Mouse (Mus musculus) lung, postnatal 0 days (tissue): ENCODE measurements around the gene Mmd. TPM values are rescaled to one million over a fixed set of nuclear protein-coding genes. Genes with fewer than 3 reads are reported as not detected.

ENCODE experiments used
- ATAC-seq: fragments of 200-750 bp; cut with Nextera tagmentation; 2 replicates; pipeline ENCODE4 v1.8.0; 2017; ENCODE audit warnings: moderate library complexity
- DNase-seq: peaks from one replicate; pipeline ENCODE4 v3.0.0-alpha.2; 2016; ENCODE audit warnings: low spot score
- H3K27ac ChIP-seq: fragments of 300-500 bp; sonication (generic); 2 replicates; pipeline ENCODE4 v1.5.1; 2014; ENCODE audit warnings: antibody characterized with exemption, mild to moderate bottlenecking, low read length, mixed read lengths
- H3K27me3 ChIP-seq: fragments of 300-500 bp; sonication (generic); replicated peaks from 2 replicates; pipeline ENCODE4 v1.6.1; 2014; ENCODE audit warnings: low read length, mixed read lengths; ENCODE audit not compliant: insufficient read depth
- H3K36me3 ChIP-seq: fragments of 300-500 bp; sonication (generic); 2 replicates; pipeline ENCODE4 v1.6.1; 2014; ENCODE audit warnings: low read length, mixed read lengths; ENCODE audit not compliant: insufficient read depth
- H3K4me1 ChIP-seq: fragments of 300-500 bp; sonication (generic); 2 replicates; pipeline ENCODE4 v1.6.1; 2014; ENCODE audit warnings: antibody characterized with exemption, low read depth, low read length, mixed read lengths; ENCODE audit not compliant: insufficient read depth
- H3K4me2 ChIP-seq: fragments of 300-500 bp; sonication (generic); replicated peaks from 2 replicates; pipeline ENCODE4 v1.6.1; 2014; ENCODE audit warnings: low read depth, mild to moderate bottlenecking, low read length, moderate library complexity, mixed read lengths
- H3K4me3 ChIP-seq: fragments of 300-500 bp; sonication (generic); 2 replicates; pipeline ENCODE4 v1.5.1; 2014; ENCODE audit warnings: low read depth, low read length
- H3K9ac ChIP-seq: fragments of 300-500 bp; sonication (generic); replicated peaks from 2 replicates; pipeline ENCODE4 v1.6.1; 2014; ENCODE audit warnings: low read depth, mild to moderate bottlenecking
- H3K9me3 ChIP-seq: fragments of 300-500 bp; sonication (generic); 2 replicates; pipeline ENCODE4 v1.6.1; 2016; ENCODE audit warnings: low read length, mixed read lengths
- CTCF ChIP-seq: IDR thresholded peaks from 2 replicates; pipeline ENCODE4 v1.5.1; 2016; ENCODE audit warnings: antibody characterized with exemption, mild to moderate bottlenecking
- EP300 ChIP-seq: IDR thresholded peaks from 2 replicates; pipeline ENCODE4 v1.6.1; 2016; ENCODE audit warnings: antibody characterized with exemption, mild to moderate bottlenecking, control low read depth
- WGBS: fragments of 180-500 bp; shearing (Covaris S2); extraction: QIAGEN DNeasy Blood & Tissue Kit; methylation state at CpG from one replicate; pipeline ENCODE4 v1.1.7; 2014; 5-methylcytosine and 5-hydroxymethylcytosine counted together
- polyA plus RNA-seq: library from polyadenylated mRNA; unstranded; fragments of >200 nt; fragmentation: Nextera tagmentation; extraction: Ambion mirVana; gene quantifications from 2 replicates; pipeline ENCODE4 v1.2.1, GENCODE M21; 2015

The Mmd gene
- polyA plus RNA-seq, 1 experiment from 2014 or later, result 32.5 TPM

DNA sequence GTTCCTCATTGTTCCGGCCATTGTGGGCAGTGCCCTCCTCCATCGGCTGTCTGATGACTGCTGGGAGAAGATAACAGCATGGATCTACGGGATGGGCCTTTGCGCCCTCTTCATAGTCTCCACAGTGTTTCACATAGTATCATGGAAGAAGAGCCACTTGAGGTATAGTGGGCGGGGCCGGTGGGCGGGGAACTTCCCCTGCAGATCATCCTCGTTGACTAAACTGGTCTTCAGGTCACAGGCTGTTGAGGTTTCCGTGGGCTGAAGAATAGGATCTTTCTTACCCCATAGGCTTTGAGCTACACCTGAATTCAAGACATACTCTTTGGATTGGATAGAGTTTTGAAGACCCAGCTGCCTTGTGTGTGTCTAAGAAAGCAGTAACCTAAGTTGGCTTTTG, 10.6 kb downstream of the Mmd start:
- H3K4me2 ChIP-seq, result no peak overlapping the region

DNA sequence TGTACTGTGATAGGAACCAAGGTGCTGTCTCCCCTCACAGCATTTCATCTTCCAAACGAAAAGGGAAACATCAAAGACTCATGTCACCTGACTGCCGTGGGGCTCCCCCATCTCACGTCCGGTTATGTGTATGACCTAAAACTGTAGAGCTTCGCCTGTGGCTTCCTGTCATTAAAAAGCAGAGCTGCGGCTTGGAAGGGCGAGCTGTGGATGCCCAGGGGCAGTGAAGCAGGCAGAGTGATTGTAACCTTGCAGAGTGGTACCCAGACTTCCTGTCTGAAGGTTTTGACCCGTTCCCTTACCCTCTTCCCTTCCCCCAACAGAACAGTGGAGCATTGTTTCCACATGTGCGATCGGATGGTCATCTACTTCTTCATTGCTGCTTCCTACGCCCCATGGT, 14.9 kb downstream of the Mmd start:
- H3K4me3 ChIP-seq, result no peak overlapping the region
- no peaks in the 10 kb centered on the region for H3K27me3 ChIP-seq
- 80% methylated on average over 11 of the region's 11 CpGs for WGBS
- H3K4me1 ChIP-seq, result no peaks in the 10 kb centered on the region
- H3K9me3 ChIP-seq, result no peaks in the 10 kb centered on the region
- H3K36me3 ChIP-seq, result peaks cover 33% of the 10 kb centered on the region
- no peak overlapping the region for H3K27ac ChIP-seq
- no peak overlapping the region for H3K4me2 ChIP-seq
- TF ChIP-seq CTCF, result no peak
- TF ChIP-seq EP300, result no peak
- DNase-seq, result no peak
- no peak overlapping the region for H3K9ac ChIP-seq
- ATAC-seq, result no peak

More for the DNA sequence above, 10.6 kb downstream of the Mmd start:
- Histone ChIP-seq H3K9me3 (no peaks in the 10 kb centered on the region), H3K4me1 (peaks cover 20% of the 10 kb centered on the region), H3K27ac (peak overlapping the region; percentile 49; the same call in 1 of the 2 replicates), H3K36me3 (peaks cover 33% of the 10 kb centered on the region), H3K4me3 (no peak overlapping the region), H3K27me3 (no peaks in the 10 kb centered on the region), H3K9ac (no peak overlapping the region)
- WGBS, result 83% methylated on average over 9 of the region's 9 CpGs
- ATAC-seq (no peak), DNase-seq (no peak)
- TF ChIP-seq EP300 (no peak), CTCF (no peak)

DNA sequence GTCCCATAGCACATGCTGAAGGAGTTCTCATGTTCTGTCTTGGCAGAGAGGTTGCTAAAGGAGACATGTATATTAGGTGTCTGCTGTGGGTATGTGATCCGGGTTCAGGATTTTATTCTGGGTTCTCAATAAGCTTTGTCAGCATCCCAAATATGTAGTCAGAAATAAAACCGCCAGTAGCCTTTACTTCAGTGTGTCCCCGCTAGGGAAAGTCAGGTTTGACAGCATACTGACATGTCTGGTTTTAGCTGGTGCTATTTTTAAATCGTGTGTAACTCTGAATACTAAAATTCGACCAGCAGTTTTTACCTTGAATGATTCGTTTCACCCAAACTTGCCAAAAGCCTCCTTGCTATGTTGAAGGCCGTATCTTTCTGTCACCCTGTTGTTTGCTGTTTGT, 16.3 kb downstream of the Mmd start:
- no peak overlapping the region for H3K9ac ChIP-seq
- no peaks in the 10 kb centered on the region for H3K27me3 ChIP-seq
- H3K4me3 ChIP-seq, result no peak overlapping the region
- no peaks in the 10 kb centered on the region for H3K9me3 ChIP-seq
- no peak overlapping the region for H3K4me2 ChIP-seq
- H3K27ac ChIP-seq, result no peak overlapping the region
- WGBS, result 84% methylated on average over 7 of the region's 7 CpGs
- H3K36me3 ChIP-seq, result peaks cover 27% of the 10 kb centered on the region
- H3K4me1 ChIP-seq, result no peaks in the 10 kb centered on the region
- no peak for TF ChIP-seq EP300
- ATAC-seq, result no peak
- no peak for DNase-seq

DNA sequence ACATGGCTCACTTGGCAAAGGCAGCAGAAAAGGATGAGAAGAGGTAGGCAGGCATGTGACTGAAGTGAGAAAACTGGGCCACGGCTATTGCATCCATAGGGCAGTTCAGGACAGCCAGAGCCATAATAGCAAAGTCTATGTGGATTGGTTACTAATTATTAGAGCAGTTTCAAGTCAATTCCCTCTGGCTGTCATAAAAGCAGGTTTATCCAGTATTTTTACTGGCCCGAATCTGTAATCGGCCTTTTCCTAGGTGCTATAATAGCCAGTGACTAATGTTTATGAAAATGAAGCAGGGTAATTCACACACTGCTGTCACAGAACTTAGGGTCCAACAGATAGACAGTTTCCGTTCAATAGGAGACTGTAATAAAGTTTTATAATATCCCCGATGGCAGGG, 19.7 kb downstream of the Mmd start:
- DNase-seq (no peak), ATAC-seq (no peak)
- H3K4me2 ChIP-seq, result no peak overlapping the region
- 67% methylated on average over 5 of the region's 5 CpGs for WGBS
- no peak overlapping the region for H3K4me3 ChIP-seq
- H3K9me3 ChIP-seq, result no peaks in the 10 kb centered on the region
- H3K27ac ChIP-seq, result no peak overlapping the region
- no peaks in the 10 kb centered on the region for H3K4me1 ChIP-seq
- no peaks in the 10 kb centered on the region for H3K27me3 ChIP-seq
- H3K36me3 ChIP-seq, result peaks cover 3% of the 10 kb centered on the region; the same call in 1 of the 2 replicates
- no peak overlapping the region for H3K9ac ChIP-seq
- TF ChIP-seq EP300 (no peak), CTCF (no peak)

DNA sequence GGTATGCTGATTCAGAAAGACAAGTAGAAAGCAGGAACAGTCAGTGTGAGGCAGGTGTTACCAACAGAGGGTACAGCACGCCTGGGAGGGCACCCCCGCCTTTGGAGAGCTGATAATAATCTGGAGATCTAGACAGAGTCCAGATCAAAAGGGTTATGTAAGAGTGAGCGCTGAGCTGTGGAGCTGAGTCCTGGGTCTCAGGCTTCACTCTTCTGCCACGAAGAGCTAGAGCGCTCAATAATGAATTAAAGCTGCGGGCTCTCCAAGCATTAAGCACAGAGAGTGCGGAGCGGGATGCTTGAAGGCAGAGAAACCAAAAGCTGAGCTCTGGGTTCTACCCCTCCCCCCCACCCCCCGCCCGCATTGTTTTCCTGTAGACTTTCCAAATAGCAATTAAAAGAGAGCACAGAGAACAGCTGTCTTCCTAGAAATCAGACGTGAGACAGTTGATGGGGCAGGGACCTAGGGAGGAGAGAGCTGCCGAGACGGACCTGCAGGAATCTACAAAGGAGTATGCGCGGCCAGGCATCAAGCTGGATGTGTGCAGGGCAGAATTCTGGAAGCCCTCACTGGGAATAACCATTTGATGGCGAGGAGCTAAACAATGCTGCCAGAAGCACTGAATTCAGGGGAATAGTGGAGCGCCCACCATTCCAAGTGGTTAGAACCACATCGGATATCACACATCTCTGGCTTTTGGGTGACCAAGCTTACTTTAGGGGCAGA, 20.3 kb downstream of the Mmd start:
- Histone ChIP-seq H3K9ac (no peak overlapping the region), H3K27me3 (no peaks in the 10 kb centered on the region), H3K9me3 (no peaks in the 10 kb centered on the region), H3K4me1 (no peaks in the 10 kb centered on the region), H3K36me3 (peaks cover 3% of the 10 kb centered on the region; the same call in 1 of the 2 replicates), H3K4me2 (no peak overlapping the region), H3K27ac (no peak overlapping the region), H3K4me3 (no peak overlapping the region)
- DNase-seq (peak; percentile 20), ATAC-seq (no peak)
- TF ChIP-seq EP300, result no peak
- WGBS, result 60% methylated on average over 18 of the region's 18 CpGs

DNA sequence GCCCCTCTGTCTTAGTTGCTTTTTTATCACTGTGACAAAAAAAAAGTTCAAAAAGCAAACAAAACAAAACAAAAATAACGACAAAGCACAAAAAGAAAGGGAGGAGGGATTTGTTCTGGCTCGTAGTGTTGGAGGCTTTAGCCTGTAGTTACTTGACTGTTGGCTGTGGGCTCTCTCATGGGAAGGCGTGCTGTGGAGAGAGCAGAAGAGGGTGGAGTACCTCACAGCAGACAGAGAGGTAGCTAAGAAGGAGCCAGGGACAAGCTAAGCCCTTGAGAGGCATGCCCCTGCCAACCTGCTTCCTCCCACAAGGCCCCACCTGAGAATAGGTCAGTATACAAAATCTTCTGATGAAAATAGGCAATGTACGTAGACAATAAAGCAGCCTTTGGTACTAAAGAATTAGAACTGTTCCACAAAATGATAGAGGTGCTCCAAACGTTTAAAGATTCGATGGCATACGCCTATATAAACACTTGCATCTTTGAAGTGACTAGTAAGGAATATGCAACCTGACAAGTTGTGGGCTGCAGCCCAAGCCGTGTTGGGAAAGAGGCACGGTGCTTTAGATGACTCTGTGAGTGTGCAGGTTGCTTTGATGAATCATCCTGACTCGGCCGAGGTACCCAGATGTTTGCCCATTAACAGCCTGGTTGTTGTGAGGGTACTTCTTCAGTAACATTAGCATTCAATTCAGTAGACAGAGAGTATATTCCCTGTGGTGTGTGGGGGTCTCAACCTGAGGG, 21.0 kb downstream of the Mmd start:
- H3K27ac ChIP-seq, result no peak overlapping the region
- no peaks in the 10 kb centered on the region for H3K4me1 ChIP-seq
- peak; percentile 33 for DNase-seq
- H3K4me3 ChIP-seq, result no peak overlapping the region
- peaks cover 3% of the 10 kb centered on the region; the same call in 1 of the 2 replicates for H3K36me3 ChIP-seq
- no peaks in the 10 kb centered on the region for H3K9me3 ChIP-seq
- no peak overlapping the region for H3K4me2 ChIP-seq
- peak; percentile 56 for ATAC-seq
- no peak overlapping the region for H3K9ac ChIP-seq
- no peaks in the 10 kb centered on the region for H3K27me3 ChIP-seq
- TF ChIP-seq EP300, result no peak
- TF ChIP-seq CTCF, result no peak
- 45% methylated on average over 11 of the region's 11 CpGs for WGBS
